Mouse (Mus musculus): ENCODE data around the gene Igf2r.

DNA sequence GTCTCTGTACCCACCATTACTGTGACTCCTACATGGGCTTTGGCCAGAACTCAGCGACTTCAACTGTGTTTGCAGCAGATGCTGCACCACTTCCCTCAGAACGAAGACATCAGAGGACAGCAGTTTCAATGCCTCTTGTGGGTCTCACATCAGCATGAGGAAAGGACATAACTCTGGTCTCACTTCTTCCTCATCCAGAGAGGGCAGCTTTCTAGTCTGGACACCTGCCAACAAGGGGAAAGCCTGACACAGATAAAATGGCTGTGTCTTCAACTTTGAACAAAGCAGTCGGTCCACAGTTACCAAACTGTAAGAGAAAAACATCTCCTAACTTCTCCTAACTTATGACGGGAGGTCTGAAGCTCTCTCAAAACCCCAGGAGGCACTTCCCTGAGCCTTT, 128.4 kb downstream of the Igf2r start:
- TF ChIP-seq CTCF (IDR thresholded peaks at IDR 0.05; ENCODE audit: low read depth): no peak
- TF ChIP-seq EP300 (IDR thresholded peaks at IDR 0.05; ENCODE audit: low read depth): no peak
